Mouse (Mus musculus) cerebellum, adult 2 months (tissue): ENCODE data around the gene Dcpp3.

Source experiments
- CTCF ChIP-seq: fragments of 200-500 bp; IDR thresholded peaks from 2 replicates; pipeline ENCODE4 v1.5.1; 2011; ENCODE audit warnings: low read depth, mild to moderate bottlenecking, control low read depth, low read length, moderate library complexity, borderline replicate concordance; ENCODE audit not compliant: insufficient read depth
- POLR2A ChIP-seq: fragments of 200-500 bp; IDR thresholded peaks from 2 replicates; pipeline ENCODE4 v1.6.1; 2011; ENCODE audit warnings: low read length, control low read depth, borderline replicate concordance; ENCODE audit not compliant: insufficient read depth

DNA sequence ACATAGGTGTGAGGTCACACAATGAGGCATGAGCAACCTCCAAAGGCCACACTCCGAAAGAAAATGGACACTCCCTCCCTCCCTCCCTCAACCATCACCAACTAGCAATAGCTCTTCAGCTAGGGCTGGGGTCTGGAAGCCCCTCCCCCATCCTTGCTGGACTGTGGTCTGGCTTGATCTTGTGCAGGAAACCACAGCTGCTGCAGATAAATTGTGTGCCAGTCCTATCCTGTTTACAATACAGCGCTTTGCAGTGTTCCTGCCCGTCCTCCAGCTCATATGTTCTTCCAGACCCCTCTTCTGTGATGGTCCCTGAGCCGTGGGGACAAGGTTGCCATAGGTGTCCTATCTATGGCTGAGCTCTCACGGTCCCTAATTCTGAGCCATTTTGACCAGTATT is 13.9 kb downstream of the Dcpp3 start:
- TF ChIP-seq POLR2A (no peak), CTCF (no peak)
